Mouse (Mus musculus): Measurements from ENCODE around the gene Ninl.

- TF ChIP-seq GATA1 (IDR thresholded peaks at IDR 0.05; ENCODE audit: low read length) (no peak), TAL1 (IDR thresholded peaks at IDR 0.05; ENCODE audit: low read length) (no peak)
These were observed 48.1 kb downstream of the Ninl start for GRCm38 (mm10) chr2:150991050-150991449.
